Mouse (Mus musculus): ENCODE results near the gene Gm20422.

The Gm20422 gene

GRCm38 (mm10) chr8:69794096-69794495 is 19.4 kb upstream of the Gm20422 start:
- DNase-seq (ENCODE audit: low spot score in 2 of 2) = no peak

- peak in 1 of 2 experiments; percentile 2 for DNase-seq (ENCODE audit: low spot score in 2 of 2)
Observed at GRCm38 (mm10) chr8:69793666-69794065, 19.0 kb upstream of the Gm20422 start.

- peak in 1 of 2 experiments; percentile 20 for DNase-seq (ENCODE audit: low spot score in 2 of 2)
Observed at GRCm38 (mm10) chr8:69791415-69792068, 16.9 kb upstream of the Gm20422 start.

GRCm38 (mm10) chr8:69790773-69791367 is 16.2 kb upstream of the Gm20422 start, which contains the start of the genes Atp13a1 and Zfp866:
TSS of gene Atp13a1 (plus strand) at chr8:69791163.
TSS of gene Zfp866 (minus strand) at chr8:69791178.
- peak; percentile 70 to 85 for DNase-seq (ENCODE audit: low spot score in 2 of 2)

- DNase-seq (ENCODE audit: low spot score in 2 of 2) = peak in 1 of 2 experiments; percentile 4
Observed at GRCm38 (mm10) chr8:69790364-69790763, 15.7 kb upstream of the Gm20422 start.

GRCm38 (mm10) chr8:69789731-69790130 is 15.0 kb upstream of the Gm20422 start:
- DNase-seq (ENCODE audit: low spot score in 2 of 2) = no peak

GRCm38 (mm10) chr8:69789105-69789504 is 14.4 kb upstream of the Gm20422 start:
- peak in 1 of 2 experiments; percentile 2 for DNase-seq (ENCODE audit: low spot score in 2 of 2)

GRCm38 (mm10) chr8:69777111-69777510 is 2.4 kb upstream of the Gm20422 start:
- no peak for DNase-seq (ENCODE audit: low spot score in 2 of 2)

- no peak for DNase-seq (ENCODE audit: low spot score in 2 of 2)
Observed at GRCm38 (mm10) chr8:69775149-69775534, 456 bp upstream of the Gm20422 start.

GRCm38 (mm10) chr8:69772106-69772505 is 2.6 kb downstream of the Gm20422 start:
- no peak for DNase-seq (ENCODE audit: low spot score in 2 of 2)

GRCm38 (mm10) chr8:69771221-69771620 is 3.5 kb downstream of the Gm20422 start:
- no peak for DNase-seq (ENCODE audit: low spot score in 2 of 2)

GRCm38 (mm10) chr8:69761814-69762445 is 12.8 kb downstream of the Gm20422 start:
- DNase-seq (ENCODE audit: low spot score in 2 of 2) = no peak

GRCm38 (mm10) chr8:69758316-69758715 is 16.4 kb downstream of the Gm20422 start:
- no peak for DNase-seq (ENCODE audit: low spot score in 2 of 2)

GRCm38 (mm10) chr8:69752437-69752836 is 22.2 kb downstream of the Gm20422 start:
- no peak for DNase-seq (ENCODE audit: low spot score in 2 of 2)

- DNase-seq (ENCODE audit: low spot score in 2 of 2) = peak; percentile 88 to 94
Observed at GRCm38 (mm10) chr8:69749544-69750454, 24.9 kb downstream of the Gm20422 start, which contains the start of gene Zfp963. TSS of gene Zfp963 (minus strand) at chr8:69749970.

- no peak for DNase-seq (ENCODE audit: low spot score in 2 of 2)
Observed at GRCm38 (mm10) chr8:69741231-69741630, 33.5 kb downstream of the Gm20422 start.

GRCm38 (mm10) chr8:69740763-69741162 is 33.9 kb downstream of the Gm20422 start:
- no peak for DNase-seq (ENCODE audit: low spot score in 2 of 2)

- DNase-seq (ENCODE audit: low spot score in 2 of 2) = no peak
Observed at GRCm38 (mm10) chr8:69735495-69735894, 39.2 kb downstream of the Gm20422 start.

GRCm38 (mm10) chr8:69717232-69717580 is 57.5 kb downstream of the Gm20422 start:
- no peak for DNase-seq (ENCODE audit: low spot score in 2 of 2)

GRCm38 (mm10) chr8:69716403-69717231 is 58.1 kb downstream of the Gm20422 start:
- DNase-seq (ENCODE audit: low spot score in 2 of 2) = peak; percentile 95 to 99

- DNase-seq (ENCODE audit: low spot score in 2 of 2) = no peak
Observed at GRCm38 (mm10) chr8:69715366-69715765, 59.3 kb downstream of the Gm20422 start.
